Mouse (Mus musculus): ENCODE measurements around the gene Tubb2a.
"Not testable (repeated sequence)": the region's sequence is repeated elsewhere in the genome, so short reads cannot be mapped to it uniquely, and the experiment has no call there.

- not testable (repeated sequence) for TF ChIP-seq POLR2A (IDR thresholded peaks at IDR 0.05; ENCODE audit: insufficient read depth, low read length); CTCF (IDR thresholded peaks at IDR 0.05; ENCODE audit: low read depth, low read length)
These were observed 1.9 kb downstream of the Tubb2a start for GRCm38 (mm10) chr13:34075893-34076292.
